Mouse (Mus musculus): ENCODE measurements at regions not wholly inside any gene's neighbourhood (a gene's known extent, or its start where the extent isn't known, plus 50 kb on each side); places are given as distances from the start of the nearest gene placed in this dataset.

GRCm38 (mm10) chr12:21471986-21472385, 54.5 kb upstream of the Ywhaq start:
- TF ChIP-seq UBTF (IDR thresholded peaks at IDR 0.05; ENCODE audit: low read depth, low read length) (no peak), CTCF (conservative IDR thresholded peaks at IDR 0.05 in 1 of 2, IDR thresholded peaks at IDR 0.05 in 1 of 2; ENCODE audit: low read depth in 2 of 2, low read length in 2 of 2) (no peak), RCOR1 (conservative IDR thresholded peaks at IDR 0.05; ENCODE audit: low read depth, low read length) (no peak), POLR2A (IDR thresholded peaks at IDR 0.05; ENCODE audit: low read depth, low read length) (no peak), RAD21 (IDR thresholded peaks at IDR 0.05; ENCODE audit: low read depth, low read length) (no peak), NRF1 (IDR thresholded peaks at IDR 0.05; ENCODE audit: low read depth, low read length) (no peak), TBP (conservative IDR thresholded peaks at IDR 0.05; ENCODE audit: low read depth, low read length) (no peak), IRF4 (IDR thresholded peaks at IDR 0.05; ENCODE audit: low read depth, low read length) (no peak), USF1 (IDR thresholded peaks at IDR 0.05; ENCODE audit: low read depth, low read length) (no peak), ZNF384 (IDR thresholded peaks at IDR 0.05; ENCODE audit: low read depth, low read length) (no peak), MAFK (IDR thresholded peaks at IDR 0.05; ENCODE audit: insufficient replicate concordance, low read length) (no peak), MAX (IDR thresholded peaks at IDR 0.05; ENCODE audit: low read length) (no peak), HCFC1 (IDR thresholded peaks at IDR 0.05; ENCODE audit: low read depth, low read length) (no peak), SIN3A (IDR thresholded peaks at IDR 0.05; ENCODE audit: low read length) (no peak)

Data from CH12.LX (cell line).